Comparison of ENCODE assay signal across 30 mouse cellular contexts in genomic region chr14:61108625-61109024, GRCm38 (mm10).
"Had no signal": no experiment of that assay in that cellular context is flagged by ENCODE, and none has a peak within 500 bp of the region (broad histone marks: within the 10 kb centered on the region; RNA-seq: fewer than 3 reads in every experiment).

No protein-coding gene starts in this region.

- H3K9ac ChIP-seq: limb, embryonic 12.5 days; limb, embryonic 13.5 days; limb, embryonic 15.5 days; liver, embryonic 13.5 days; liver, embryonic 14.5 days; liver, embryonic 15.5 days; lung, embryonic 14.5 days; lung, embryonic 15.5 days; midbrain, embryonic 12.5 days; midbrain, embryonic 13.5 days; midbrain, embryonic 15.5 days; neural tube, embryonic 12.5 days had no signal

- H3K27me3 ChIP-seq: limb, embryonic 13.5 days; limb, embryonic 15.5 days; liver, embryonic 13.5 days; liver, embryonic 15.5 days; lung, embryonic 15.5 days; midbrain, embryonic 12.5 days; midbrain, embryonic 13.5 days; midbrain, embryonic 15.5 days; neural tube, embryonic 12.5 days had no signal

- ATAC-seq: lung, postnatal 0 days; midbrain, embryonic 13.5 days; midbrain, embryonic 15.5 days; midbrain, embryonic 16.5 days had no signal

- H3K27ac ChIP-seq: limb, embryonic 10.5 days; limb, embryonic 12.5 days; limb, embryonic 13.5 days; limb, embryonic 15.5 days; liver, embryonic 13.5 days; liver, embryonic 14.5 days; liver, embryonic 15.5 days; lung, embryonic 15.5 days; macrophage; midbrain, embryonic 10.5 days; midbrain, embryonic 12.5 days; midbrain, embryonic 13.5 days; midbrain, embryonic 15.5 days; neural tube, embryonic 12.5 days had no signal

- H3K36me3 ChIP-seq: limb, embryonic 10.5 days; limb, embryonic 12.5 days; limb, embryonic 13.5 days; limb, embryonic 15.5 days; liver, embryonic 13.5 days; liver, embryonic 15.5 days; lung, embryonic 15.5 days; midbrain, embryonic 10.5 days; midbrain, embryonic 12.5 days; midbrain, embryonic 13.5 days; midbrain, embryonic 15.5 days; neural tube, embryonic 12.5 days had no signal

- H3K9me3 ChIP-seq: limb, embryonic 10.5 days; limb, embryonic 12.5 days; limb, embryonic 13.5 days; limb, embryonic 15.5 days; liver, embryonic 13.5 days; liver, embryonic 15.5 days; lung, embryonic 15.5 days; megakaryocyte, embryonic 14.5 days; midbrain, embryonic 10.5 days; midbrain, embryonic 12.5 days; midbrain, embryonic 13.5 days; midbrain, embryonic 15.5 days; neural tube, embryonic 12.5 days had no signal

- H3K4me1 ChIP-seq: limb, embryonic 10.5 days; limb, embryonic 12.5 days; liver, embryonic 13.5 days; midbrain, embryonic 13.5 days; neural tube, embryonic 12.5 days had no signal

- H3K4me3 ChIP-seq: limb, embryonic 10.5 days; limb, embryonic 12.5 days; limb, embryonic 13.5 days; limb, embryonic 15.5 days; liver, embryonic 13.5 days; liver, embryonic 15.5 days; lung, embryonic 15.5 days; megakaryocyte, embryonic 14.5 days; midbrain, embryonic 10.5 days; midbrain, embryonic 12.5 days; midbrain, embryonic 13.5 days; midbrain, embryonic 15.5 days; myocyte; neural tube, embryonic 12.5 days had no signal

- H3K4me2 ChIP-seq: limb, embryonic 12.5 days; limb, embryonic 13.5 days; limb, embryonic 15.5 days; liver, embryonic 11.5 days; liver, embryonic 13.5 days; liver, embryonic 15.5 days; lung, embryonic 14.5 days; lung, embryonic 15.5 days; midbrain, embryonic 11.5 days; midbrain, embryonic 12.5 days; midbrain, embryonic 13.5 days; midbrain, embryonic 15.5 days; neural tube, embryonic 12.5 days had no signal

- DNase-seq: left cerebral cortex, postnatal 4 days; liver; liver, embryonic 13.5 days; lung, adult 18-20 months; lung, adult 2 months; lung, embryonic 14.5 days; lung, postnatal 10 days; lung, postnatal 14 days; lung, postnatal 36 days; lung, postnatal 4 days; midbrain, embryonic 14.5 days had no signal
